Mouse (Mus musculus) lung, postnatal 0 days (tissue): ENCODE data around the gene Prl8a1.

Experiments
- CTCF ChIP-seq: IDR thresholded peaks from 2 replicates; pipeline ENCODE4 v1.5.1; 2016; ENCODE audit warnings: antibody characterized with exemption, mild to moderate bottlenecking
- EP300 ChIP-seq: IDR thresholded peaks from 2 replicates; pipeline ENCODE4 v1.6.1; 2016; ENCODE audit warnings: antibody characterized with exemption, mild to moderate bottlenecking, control low read depth

DNA sequence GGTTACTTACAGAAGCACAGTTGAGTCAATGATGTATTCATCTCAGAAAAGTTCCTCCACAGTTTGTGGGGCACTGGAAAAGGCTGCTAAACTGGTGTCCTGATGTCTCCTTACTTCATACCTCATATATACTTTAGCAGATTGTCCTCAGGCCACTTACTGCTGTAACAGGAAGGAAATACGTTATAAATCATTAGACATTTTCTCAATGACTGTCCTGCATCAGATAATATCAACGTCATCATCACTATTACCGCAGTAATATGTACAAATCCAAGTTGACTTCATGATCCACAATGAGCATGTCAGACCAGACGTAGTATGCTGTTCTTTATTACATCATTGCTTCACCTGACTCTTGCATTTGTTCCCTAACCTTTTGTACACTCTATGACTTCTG is 28.5 kb upstream of the Prl8a1 start, which contains the start of gene Prl7b1:
- TF ChIP-seq CTCF = no peak
- no peak for TF ChIP-seq EP300
